Comparison of ENCODE assay signal across 9 mouse cellular contexts in the genomic region with DNA sequence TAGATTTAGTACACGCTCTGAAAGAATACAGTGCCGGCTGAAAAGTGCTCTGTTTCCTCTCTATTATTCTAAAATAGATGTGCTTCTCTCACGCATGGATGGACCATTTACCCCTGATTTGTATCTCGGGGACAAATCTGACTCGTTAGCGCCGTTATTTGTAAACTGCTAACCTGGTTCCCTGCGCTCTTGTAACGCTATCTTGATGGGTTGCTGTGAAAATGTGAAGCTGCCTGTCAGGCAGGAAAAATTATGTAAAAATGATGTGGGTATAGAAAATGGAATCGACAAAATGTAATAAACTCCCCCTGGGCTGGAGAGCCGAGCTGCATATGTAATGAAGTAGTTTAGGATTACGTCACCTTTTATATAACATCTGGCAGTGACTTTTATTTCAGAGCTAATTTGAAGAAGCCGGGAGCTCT. TPM values are rescaled to one million over a fixed set of nuclear protein-coding genes. Genes with fewer than 3 reads are reported as not detected.
DNase-seq lines count a peak whose midpoint lies in the region; ATAC-seq lines count a peak whose summit lies in the region.
"Had no signal": no experiment of that assay in that cellular context is flagged by ENCODE, and none has a peak within 500 bp of the region (broad histone marks: within the 10 kb centered on the region; RNA-seq: fewer than 3 reads in every experiment).

No protein-coding gene starts in this region.

- no peak for DNase-seq in hindbrain, embryonic 10.5 days (ENCODE audit: low spot score)
- DNase-seq in MN1 (ENCODE audit: low spot score) = peak; percentile 86
- peak; percentile 68 for DNase-seq in forebrain, embryonic 14.5 days (ENCODE audit: low spot score)
- DNase-seq in thymus, postnatal 14 days = no peak
- DNase-seq in adrenal gland, adult 18-20 months (ENCODE audit: low spot score in 2 of 2) = no peak

- peak overlapping the region; percentile 24 for H3K4me3 ChIP-seq in hindbrain, embryonic 13.5 days
- no peak overlapping the region for H3K4me3 ChIP-seq in hindbrain, embryonic 10.5 days
- H3K4me3 ChIP-seq in forebrain, embryonic 14.5 days (ENCODE audit: low read depth, low read length) = peak overlapping the region; percentile 15
- peak overlapping the region; percentile 20 for H3K4me3 ChIP-seq in limb, embryonic 13.5 days
- no peak overlapping the region for H3K4me3 ChIP-seq in liver, embryonic 12.5 days
- H3K4me3 ChIP-seq: erythroblast, embryonic 14.5 days had no signal

- peaks cover 6% of the 10 kb centered on the region for H3K4me1 ChIP-seq in hindbrain, embryonic 13.5 days (replicated peaks)
- no peaks in the 10 kb centered on the region for H3K4me1 ChIP-seq in hindbrain, embryonic 10.5 days (replicated peaks)
- peaks cover 5% of the 10 kb centered on the region; the same call in 1 of the 2 replicates for H3K4me1 ChIP-seq in forebrain, embryonic 14.5 days (ENCODE audit: control insufficient read depth, insufficient read depth, low read length)
- H3K4me1 ChIP-seq in limb, embryonic 13.5 days = peaks cover 13% of the 10 kb centered on the region
- H3K4me1 ChIP-seq in liver, embryonic 12.5 days = no peaks in the 10 kb centered on the region

- H3K36me3 ChIP-seq in hindbrain, embryonic 13.5 days = no peaks in the 10 kb centered on the region
- H3K36me3 ChIP-seq in hindbrain, embryonic 10.5 days = no peaks in the 10 kb centered on the region
- no peaks in the 10 kb centered on the region for H3K36me3 ChIP-seq in forebrain, embryonic 14.5 days (ENCODE audit: control insufficient read depth, insufficient read depth, low read length)
- no peaks in the 10 kb centered on the region for H3K36me3 ChIP-seq in limb, embryonic 13.5 days
- H3K36me3 ChIP-seq in liver, embryonic 12.5 days = no peaks in the 10 kb centered on the region

- H3K9me3 ChIP-seq in hindbrain, embryonic 13.5 days = no peaks in the 10 kb centered on the region
- no peaks in the 10 kb centered on the region for H3K9me3 ChIP-seq in hindbrain, embryonic 10.5 days
- no peaks in the 10 kb centered on the region for H3K9me3 ChIP-seq in forebrain, embryonic 14.5 days (replicated peaks; ENCODE audit: control insufficient read depth, low read length)
- H3K9me3 ChIP-seq in limb, embryonic 13.5 days = no peaks in the 10 kb centered on the region
- H3K9me3 ChIP-seq in liver, embryonic 12.5 days (replicated peaks) = no peaks in the 10 kb centered on the region

- peak; percentile 62; the same call in 1 of the 2 replicates for ATAC-seq in hindbrain, embryonic 13.5 days (ENCODE audit: low FRiP score)
- peak; percentile 47 for ATAC-seq in forebrain, embryonic 14.5 days
- peak; percentile 32; the same call in 1 of the 2 replicates for ATAC-seq in limb, embryonic 13.5 days (ENCODE audit: low FRiP score, low read depth)
- no peak for ATAC-seq in liver, embryonic 12.5 days

- peak overlapping the region; percentile 71 for H3K27ac ChIP-seq in hindbrain, embryonic 13.5 days
- H3K27ac ChIP-seq in hindbrain, embryonic 10.5 days = no peak overlapping the region
- no peak overlapping the region for H3K27ac ChIP-seq in forebrain, embryonic 14.5 days (ENCODE audit: low read depth, low read length)
- no peak overlapping the region for H3K27ac ChIP-seq in limb, embryonic 13.5 days
- H3K27ac ChIP-seq in liver, embryonic 12.5 days = no peak overlapping the region

- WGBS in hindbrain, embryonic 13.5 days = 30% methylated on average over 13 of the region's 13 CpGs
- 67% methylated on average over 13 of the region's 13 CpGs for WGBS in hindbrain, embryonic 10.5 days
- 9% methylated on average over 13 of the region's 13 CpGs for WGBS in forebrain, embryonic 14.5 days
- WGBS in limb, embryonic 13.5 days = 29% methylated on average over 13 of the region's 13 CpGs
- 52% methylated on average over 13 of the region's 13 CpGs for WGBS in liver, embryonic 12.5 days (ENCODE audit: insufficient replicate concordance)

- H3K4me2 ChIP-seq in hindbrain, embryonic 13.5 days = peak overlapping the region; percentile 47
- H3K4me2 ChIP-seq in forebrain, embryonic 14.5 days (ENCODE audit: low read length) = peak overlapping the region; percentile 51
- peak overlapping the region; percentile 59 for H3K4me2 ChIP-seq in limb, embryonic 13.5 days (replicated peaks)
- no peak overlapping the region for H3K4me2 ChIP-seq in liver, embryonic 12.5 days

- H3K27me3 ChIP-seq in hindbrain, embryonic 13.5 days = no peaks in the 10 kb centered on the region
- H3K27me3 ChIP-seq in hindbrain, embryonic 10.5 days (ENCODE audit: insufficient read depth, poor library complexity, severe bottlenecking) = no peaks in the 10 kb centered on the region
- H3K27me3 ChIP-seq in forebrain, embryonic 14.5 days (replicated peaks; ENCODE audit: control insufficient read depth, insufficient read depth, low read length) = no peaks in the 10 kb centered on the region
- peaks cover 14% of the 10 kb centered on the region for H3K27me3 ChIP-seq in limb, embryonic 13.5 days
- peaks cover 5% of the 10 kb centered on the region; the same call in 1 of the 2 replicates for H3K27me3 ChIP-seq in liver, embryonic 12.5 days (replicated peaks)

- peak overlapping the region; percentile 2; the same call in 1 of the 2 replicates for H3K9ac ChIP-seq in hindbrain, embryonic 13.5 days
- peak overlapping the region; percentile 13; the same call in 1 of the 2 replicates for H3K9ac ChIP-seq in forebrain, embryonic 14.5 days (ENCODE audit: low read length)
- H3K9ac ChIP-seq in limb, embryonic 13.5 days = no peak overlapping the region
- no peak overlapping the region for H3K9ac ChIP-seq in liver, embryonic 12.5 days

RNA-seq across cellular contexts. Expression of a gene that starts 59.4 kb away (rescaled TPM):
- polyA plus RNA-seq in hindbrain, embryonic 13.5 days (2015; fragmentation: Nextera tagmentation; extraction: Ambion mirVana) = 32.9 and 34.3 TPM in 2 replicates
- polyA plus RNA-seq in hindbrain, embryonic 10.5 days (2016; fragmentation: Nextera tagmentation; extraction: Ambion mirVana) = 33.0 and 36.4 TPM in 2 replicates
- polyA plus RNA-seq in forebrain, embryonic 14.5 days (2014; fragmentation: Nextera tagmentation; extraction: Ambion mirVana) = 35.8 and 39.4 TPM in 2 replicates
- polyA plus RNA-seq in limb, embryonic 13.5 days (2015; fragmentation: Nextera tagmentation; extraction: Ambion mirVana) = 54.1 and 57.2 TPM in 2 replicates
- 40.8 and 45.1 TPM in 2 replicates for polyA plus RNA-seq in liver, embryonic 12.5 days (2016; fragmentation: Nextera tagmentation; extraction: Ambion mirVana)
- total RNA-seq in adrenal gland, adult 18-20 months (2021) = 10 to 100 TPM; 39.9 to 45.7 TPM

Comparison
In these comparisons a context has a peak if more than half of its experiments do, and no peak if none do; other contexts are left out.
1. H3K4me3 ChIP-seq: peak in hindbrain, embryonic 13.5 days (single experiment), forebrain, embryonic 14.5 days (single experiment) and limb, embryonic 13.5 days (single experiment); none in hindbrain, embryonic 10.5 days (single experiment) and liver, embryonic 12.5 days (single experiment).
2. H3K9ac ChIP-seq: peak in hindbrain, embryonic 13.5 days (single experiment) and forebrain, embryonic 14.5 days (single experiment); none in limb, embryonic 13.5 days (single experiment) and liver, embryonic 12.5 days (single experiment).
3. DNase-seq: peak in MN1 (single experiment) and forebrain, embryonic 14.5 days (single experiment); none in hindbrain, embryonic 10.5 days (single experiment), thymus, postnatal 14 days (single experiment) and adrenal gland, adult 18-20 months (0 of 2).